Mouse (Mus musculus) liver, postnatal 0 days (tissue): ENCODE measurements around the gene St8sia1. TPM values are rescaled to one million over a fixed set of nuclear protein-coding genes. Genes with fewer than 3 reads are reported as not detected.

Experiments used
- ATAC-seq: fragments of 200-750 bp; cut with Nextera tagmentation; 2 replicates; pipeline ENCODE4 v1.8.0; 2017; ENCODE audit warnings: mild to moderate bottlenecking, moderate library complexity
- DNase-seq: peaks from one replicate; pipeline ENCODE4 v3.0.0-alpha.2; 2016
- H3K27ac ChIP-seq: fragments of 300-500 bp; sonication (generic); 2 replicates; pipeline ENCODE4 v1.5.1; 2014; ENCODE audit warnings: antibody characterized with exemption, moderate library complexity, mild to moderate bottlenecking, low read depth
- H3K27me3 ChIP-seq: fragments of 300-500 bp; sonication (generic); 2 replicates; pipeline ENCODE4 v1.6.1; 2014; ENCODE audit warnings: low read length, control low read depth, mixed read lengths; ENCODE audit not compliant: insufficient read depth
- H3K36me3 ChIP-seq: fragments of 300-500 bp; sonication (generic); replicated peaks from 2 replicates; pipeline ENCODE4 v1.6.1; 2014; ENCODE audit warnings: mild to moderate bottlenecking, control low read depth, low read length, moderate library complexity, mixed read lengths; ENCODE audit not compliant: insufficient read depth
- H3K4me1 ChIP-seq: fragments of 300-500 bp; sonication (generic); 2 replicates; pipeline ENCODE4 v1.6.1; 2014; ENCODE audit warnings: antibody characterized with exemption, mild to moderate bottlenecking, control low read depth; ENCODE audit not compliant: insufficient read depth
- H3K4me2 ChIP-seq: fragments of 300-500 bp; sonication (generic); 2 replicates; pipeline ENCODE4 v1.6.1; 2014; ENCODE audit warnings: low read depth, mild to moderate bottlenecking, low read length, moderate library complexity, mixed read lengths
- H3K4me3 ChIP-seq: fragments of 300-500 bp; sonication (generic); 2 replicates; pipeline ENCODE4 v1.5.1; 2014; ENCODE audit warnings: low read depth, low read length
- H3K9ac ChIP-seq: fragments of 300-500 bp; sonication (generic); replicated peaks from 2 replicates; pipeline ENCODE4 v1.6.1; 2014; ENCODE audit warnings: mild to moderate bottlenecking, moderate library complexity
- H3K9me3 ChIP-seq: fragments of 300-500 bp; sonication (generic); 2 replicates; pipeline ENCODE4 v1.6.1; 2016; ENCODE audit warnings: mild to moderate bottlenecking, control low read depth, low read length, mixed read lengths
- CTCF ChIP-seq: sonication (generic); IDR thresholded peaks from 2 replicates; pipeline ENCODE4 v1.5.1; 2016; ENCODE audit warnings: antibody characterized with exemption, low read depth
- EP300 ChIP-seq: IDR thresholded peaks from 2 replicates; pipeline ENCODE4 v1.6.1; 2016; ENCODE audit warnings: antibody characterized with exemption, low read depth, mild to moderate bottlenecking
- WGBS: fragments of 180-500 bp; shearing (Covaris S2); extraction: QIAGEN DNeasy Blood & Tissue Kit; methylation state at CpG from one replicate; pipeline ENCODE4 v1.1.7; 2014; ENCODE audit not compliant: insufficient replicate concordance; 5-methylcytosine and 5-hydroxymethylcytosine counted together
- polyA plus RNA-seq: library from polyadenylated mRNA; unstranded; fragments of >200 nt; fragmentation: Nextera tagmentation; extraction: Ambion mirVana; gene quantifications from 2 replicates; pipeline ENCODE4 v1.2.1, GENCODE M21; 2015

Gene St8sia1
- polyA plus RNA-seq, 1 experiment from 2014 or later = 0.22 TPM

- Histone ChIP-seq H3K4me1 (no peaks in the 10 kb centered on the region; the same call in 1 of the 2 replicates), H3K9ac (no peak overlapping the region), H3K27ac (no peak overlapping the region), H3K36me3 (peaks cover 18% of the 10 kb centered on the region), H3K9me3 (no peaks in the 10 kb centered on the region), H3K4me3 (no peak overlapping the region), H3K27me3 (no peaks in the 10 kb centered on the region), H3K4me2 (no peak overlapping the region)
- TF ChIP-seq CTCF = peak; percentile 66
- no peak for TF ChIP-seq EP300
- DNase-seq = peak; percentile 35
- 43% methylated on average over 11 of the region's 11 CpGs for WGBS
- peak; percentile 41 for ATAC-seq
Measured at GRCm38 (mm10) chr6:142779045-142779811, 185.0 kb downstream of the St8sia1 start.

GRCm38 (mm10) chr6:142776935-142777334 is 187.3 kb downstream of the St8sia1 start:
- Histone ChIP-seq H3K27ac (no peak overlapping the region), H3K9me3 (no peaks in the 10 kb centered on the region), H3K4me1 (no peaks in the 10 kb centered on the region; the same call in 1 of the 2 replicates), H3K4me2 (no peak overlapping the region), H3K27me3 (no peaks in the 10 kb centered on the region), H3K36me3 (peaks cover 41% of the 10 kb centered on the region), H3K4me3 (no peak overlapping the region), H3K9ac (no peak overlapping the region)
- 23% methylated on average over 4 of the region's 4 CpGs for WGBS
- 0 out of 2 replicates have a peak, but pooled peaks have one; percentile 17 for ATAC-seq
- TF ChIP-seq CTCF (no peak), EP300 (no peak)
- no peak for DNase-seq

GRCm38 (mm10) chr6:142773566-142773965 is 190.7 kb downstream of the St8sia1 start:
- Histone ChIP-seq H3K27ac (no peak overlapping the region), H3K4me1 (no peaks in the 10 kb centered on the region), H3K4me3 (no peak overlapping the region), H3K4me2 (no peak overlapping the region), H3K27me3 (no peaks in the 10 kb centered on the region), H3K9me3 (no peaks in the 10 kb centered on the region), H3K36me3 (peaks cover 72% of the 10 kb centered on the region), H3K9ac (no peak overlapping the region)
- DNase-seq = no peak
- TF ChIP-seq EP300 (no peak), CTCF (peak; percentile 62)
- 93% methylated on average over 5 of the region's 5 CpGs for WGBS
- 0 out of 2 replicates have a peak, but pooled peaks have one; percentile 22 for ATAC-seq

GRCm38 (mm10) chr6:142771643-142772042 is 192.6 kb downstream of the St8sia1 start:
- no peak overlapping the region for H3K9ac ChIP-seq
- no peaks in the 10 kb centered on the region for H3K9me3 ChIP-seq
- H3K4me3 ChIP-seq = no peak overlapping the region
- 74% methylated on average over 4 of the region's 4 CpGs for WGBS
- H3K4me2 ChIP-seq = no peak overlapping the region
- H3K4me1 ChIP-seq = no peaks in the 10 kb centered on the region
- H3K36me3 ChIP-seq = peaks cover 91% of the 10 kb centered on the region
- DNase-seq = no peak
- no peaks in the 10 kb centered on the region for H3K27me3 ChIP-seq
- TF ChIP-seq EP300 (no peak), CTCF (no peak)
- no peak for ATAC-seq
- no peak overlapping the region for H3K27ac ChIP-seq

Other genes with a start within 250 kb of the St8sia1 start
- gene Cmas, start 207.8 kb downstream of the St8sia1 start, polyA plus RNA-seq = 107 and 121 TPM in 2 replicates
- gene Sult6b2, start 159.9 kb downstream of the St8sia1 start, polyA plus RNA-seq = not detected in 2 replicates
- 7.2 and 7.9 TPM in 2 replicates for gene C2cd5, start 135.7 kb upstream of the St8sia1 start, polyA plus RNA-seq
- gene Etnk1, start 202.8 kb upstream of the St8sia1 start, polyA plus RNA-seq = 6.5 and 6.9 TPM in 2 replicates